Comparison of ENCODE assay signal across 8 mouse cellular contexts in genomic region chr14:118767673-118768353, GRCm38 (mm10). TPM values are rescaled to one million over a fixed set of nuclear protein-coding genes. Genes with fewer than 3 reads are reported as not detected.
A peak's percentile ranks its signal among the peaks of the same experiment; 100 is the strongest.
DNase-seq lines count a peak whose midpoint lies in the region; ATAC-seq and TF ChIP-seq lines count a peak whose summit lies in the region.

No protein-coding gene starts in this region.

- H3K9ac ChIP-seq in hindbrain, embryonic 11.5 days (ENCODE audit: low read depth, low read length), result no peak overlapping the region
- no peak overlapping the region for H3K9ac ChIP-seq in lung, postnatal 0 days (replicated peaks; ENCODE audit: low read depth)

- ATAC-seq in hindbrain, embryonic 11.5 days (ENCODE audit: low FRiP score), result peak; percentile 90
- ATAC-seq in lung, postnatal 0 days, result peak; percentile 87

- no peak overlapping the region for H3K27ac ChIP-seq in hindbrain, embryonic 11.5 days (ENCODE audit: low read depth, low read length)
- no peak overlapping the region for H3K27ac ChIP-seq in lung, postnatal 0 days (ENCODE audit: low read length)

- no peak overlapping the region for H3K4me2 ChIP-seq in hindbrain, embryonic 11.5 days (replicated peaks; ENCODE audit: low read depth, low read length)
- no peak overlapping the region for H3K4me2 ChIP-seq in lung, postnatal 0 days (replicated peaks; ENCODE audit: low read depth, low read length)

- no peaks in the 10 kb centered on the region; the same call in 1 of the 2 replicates for H3K27me3 ChIP-seq in hindbrain, embryonic 11.5 days (ENCODE audit: control insufficient read depth, insufficient read depth, low read length)
- H3K27me3 ChIP-seq in lung, postnatal 0 days (replicated peaks; ENCODE audit: insufficient read depth, low read length), result no peaks in the 10 kb centered on the region

- peak; percentile 100 for TF ChIP-seq CTCF in lung, postnatal 0 days (IDR thresholded peaks at IDR 0.05)

- DNase-seq in Muller cell, postnatal 12 days (ENCODE audit: inconsistent ontology term), result peak; percentile 56
- DNase-seq in cerebellum, adult 9-11 months, result peak; percentile 69
- peak; percentile 57 to 89 for DNase-seq in frontal cortex, adult 2 months (ENCODE audit: extremely low spot score in 1 of 2, low spot score in 1 of 2)
- peak; percentile 84 for DNase-seq in hindbrain, embryonic 11.5 days (ENCODE audit: low spot score)
- peak; percentile 79 to 85 for DNase-seq in layer of hippocampus, postnatal 10 days (ENCODE audit: low spot score in 2 of 2)
- DNase-seq in lung, postnatal 0 days (ENCODE audit: low spot score), result peak; percentile 91
- DNase-seq in ovary, postnatal 14 days (ENCODE audit: low spot score), result peak; percentile 67
- peak; percentile 66 to 81 for DNase-seq in thymus, postnatal 10 days (ENCODE audit: low spot score in 2 of 2)

- H3K4me3 ChIP-seq in hindbrain, embryonic 11.5 days (ENCODE audit: low read depth, low read length), result no peak overlapping the region
- H3K4me3 ChIP-seq in lung, postnatal 0 days (ENCODE audit: low read depth, low read length), result no peak overlapping the region

- H3K4me1 ChIP-seq in hindbrain, embryonic 11.5 days (replicated peaks; ENCODE audit: control insufficient read depth, insufficient read depth, low read length), result no peaks in the 10 kb centered on the region
- H3K4me1 ChIP-seq in lung, postnatal 0 days (ENCODE audit: insufficient read depth, low read depth, low read length), result no peaks in the 10 kb centered on the region

- no peaks in the 10 kb centered on the region for H3K9me3 ChIP-seq in hindbrain, embryonic 11.5 days (ENCODE audit: control insufficient read depth, low read length)
- no peaks in the 10 kb centered on the region for H3K9me3 ChIP-seq in lung, postnatal 0 days (ENCODE audit: low read length)

- no peak for TF ChIP-seq EP300 in lung, postnatal 0 days (IDR thresholded peaks at IDR 0.05)

- no peaks in the 10 kb centered on the region for H3K36me3 ChIP-seq in hindbrain, embryonic 11.5 days (ENCODE audit: control insufficient read depth, insufficient read depth, low read length)
- H3K36me3 ChIP-seq in lung, postnatal 0 days (ENCODE audit: insufficient read depth, low read length), result no peaks in the 10 kb centered on the region

- 37% methylated on average over 14 of the region's 14 CpGs for WGBS in hindbrain, embryonic 11.5 days
- 29% methylated on average over 14 of the region's 14 CpGs for WGBS in lung, postnatal 0 days

RNA-seq across cellular contexts. Expression of gene Cldn10, which starts 19.9 kb away (rescaled TPM):
- 28.5 and 32.5 TPM in 2 replicates for polyA plus RNA-seq in frontal cortex, adult 2 months (2012; rRNA removed)
- 0.89 and 0.99 TPM in 2 replicates for polyA plus RNA-seq in hindbrain, embryonic 11.5 days (2014; fragmentation: Nextera tagmentation; extraction: Ambion mirVana)
- total RNA-seq in layer of hippocampus, postnatal 10 days (2021), result 10 to 100 TPM; 16.6 to 19.4 TPM
- 59.2 and 60.3 TPM in 2 replicates for polyA plus RNA-seq in lung, postnatal 0 days (2015; fragmentation: Nextera tagmentation; extraction: Ambion mirVana)

Comparison
In these comparisons a context has a peak if more than half of its experiments do, and no peak if none do; other contexts are left out.
1. RNA of gene Cldn10, which starts 19.9 kb away (polyA plus RNA-seq): 59.2 to 60.3 TPM in lung, postnatal 0 days and 28.5 to 32.5 TPM in frontal cortex, adult 2 months; 0.89 to 0.99 TPM in hindbrain, embryonic 11.5 days; every median in the first group is over 10 times any median in the second.
2. Peak in every context shown above with its lines, with median percentiles within 50 percentile points of each other: DNase-seq.